Mouse (Mus musculus) G1E (cell line): ENCODE data around the gene Zfp639. TPM values are rescaled to one million over a fixed set of nuclear protein-coding genes. Genes with fewer than 3 reads are reported as not detected.
A peak's percentile ranks its signal among the peaks of the same experiment; 100 is the strongest.

ENCODE experiments used
- ATAC-seq: 2 replicates; pipeline ENCODE4 v1.8.0; 2016; ENCODE audit warnings: mild to moderate bottlenecking; ENCODE audit not compliant: insufficient number of reproducible peaks, poor library complexity, low FRiP score, severe bottlenecking; ENCODE audit errors: extremely low read depth
- DNase-seq: peaks from one replicate; pipeline ENCODE4 v3.0.0; 2012; ENCODE audit warnings: low spot score
- H3K27me3 ChIP-seq: 2 replicates; pipeline ENCODE4 v1.6.1; 2012; ENCODE audit warnings: mild to moderate bottlenecking, low read length, inconsistent platforms; ENCODE audit not compliant: insufficient read depth
- H3K36me3 ChIP-seq: replicated peaks from 2 replicates; pipeline ENCODE3; 2012; ENCODE audit warnings: mild to moderate bottlenecking, inconsistent platforms
- H3K4me1 ChIP-seq: 2 replicates; pipeline ENCODE4 v1.6.1; 2012; ENCODE audit warnings: low read depth, low read length, inconsistent platforms, mixed read lengths; ENCODE audit not compliant: insufficient read depth
- H3K4me3 ChIP-seq: 2 replicates; pipeline ENCODE4 v1.5.1; 2012; ENCODE audit warnings: low read depth, mild to moderate bottlenecking, inconsistent platforms, low read length, moderate library complexity, mixed read lengths
- H3K9me3 ChIP-seq: replicated peaks from 2 replicates; pipeline ENCODE4 v1.6.1; 2012; ENCODE audit warnings: inconsistent platforms
- CTCF ChIP-seq: IDR thresholded peaks from 2 replicates; pipeline ENCODE4 v1.5.1; 2012; ENCODE audit warnings: low read depth, low read length, inconsistent platforms, mixed read lengths
- GATA1 ChIP-seq: IDR thresholded peaks from 2 replicates; pipeline ENCODE4 v1.6.1; 2012; ENCODE audit warnings: borderline replicate concordance, low read length, inconsistent platforms, mixed read lengths
- GATA2 ChIP-seq: IDR thresholded peaks from 2 replicates; pipeline ENCODE4 v1.6.1; 2012; ENCODE audit warnings: low read depth, low read length, inconsistent platforms, borderline replicate concordance
- POLR2AphosphoS5 ChIP-seq: IDR thresholded peaks from 2 replicates; pipeline ENCODE4 v1.6.1; 2012; ENCODE audit warnings: low read depth, low read length, inconsistent platforms; ENCODE audit not compliant: insufficient replicate concordance
- TAL1 ChIP-seq: conservative IDR thresholded peaks from 2 replicates; pipeline ENCODE4 v1.6.1; 2012; ENCODE audit warnings: low read depth, low read length, inconsistent platforms, mixed read lengths
- polyA plus RNA-seq: library from polyadenylated mRNA; stranded (reverse); fragments of >175 nt; gene quantifications from 2 replicates; pipeline ENCODE4 v1.2.3, GENCODE M21; 2012
- total RNA-seq, 2 experiments: library from RNA; stranded (forward) in 1 of 2; stranded (reverse) in 1 of 2; fragments of 200-1000 nt in 1 of 2; fragments of >200 nt in 1 of 2; fragmentation: Nextera tagmentation in 1 of 2; gene quantifications; 2 replicates each; pipeline ENCODE4 v1.2.3; 2014 to 2017

Zfp639 gene
- total RNA-seq (2014; fragmentation: Nextera tagmentation) (90.8 and 97.8 TPM in 2 replicates), total RNA-seq (2017) (67.9 and 69.8 TPM in 2 replicates), polyA plus RNA-seq (6.0 and 7.9 TPM in 2 replicates)

GRCm38 (mm10) chr3:32509496-32510374 lies at the start of gene Zfp639:
Gene Zfp639, plus strand, starts transcription at chr3:32510259.
- TF ChIP-seq POLR2AphosphoS5 = no peak
- peaks cover 11% of the 10 kb centered on the region for H3K27me3 ChIP-seq
- no peak for DNase-seq
- H3K4me1 ChIP-seq = peaks cover 41% of the 10 kb centered on the region
- no peaks in the 10 kb centered on the region for H3K9me3 ChIP-seq
- peak within 1 kb of the TSS; percentile 84 for H3K4me3 ChIP-seq
- ATAC-seq = 0 out of 2 replicates have a peak, but pooled peaks have one; percentile 17
- H3K36me3 ChIP-seq = peaks cover 18% of the 10 kb centered on the region

- no peak for ATAC-seq
- no peaks in the 10 kb centered on the region for H3K9me3 ChIP-seq
- peaks cover 30% of the 10 kb centered on the region for H3K36me3 ChIP-seq
- TF ChIP-seq GATA1 = no peak
- TF ChIP-seq TAL1 = no peak
- TF ChIP-seq POLR2AphosphoS5 = no peak
- no peak for TF ChIP-seq CTCF
- no peak overlapping the region for H3K4me3 ChIP-seq
- H3K4me1 ChIP-seq = no peaks in the 10 kb centered on the region
- H3K27me3 ChIP-seq = no peaks in the 10 kb centered on the region
- DNase-seq = no peak
These were observed 42.7 kb upstream of the Zfp639 start for GRCm38 (mm10) chr3:32467321-32467720.

GRCm38 (mm10) chr3:32468411-32468810 lies 41.6 kb upstream of the Zfp639 start:
- TF ChIP-seq GATA2 (no peak), GATA1 (no peak)
- Histone ChIP-seq H3K9me3 (no peaks in the 10 kb centered on the region), H3K36me3 (peaks cover 20% of the 10 kb centered on the region), H3K4me1 (no peaks in the 10 kb centered on the region), H3K27me3 (peaks cover 5% of the 10 kb centered on the region; the same call in 1 of the 2 replicates), H3K4me3 (no peak overlapping the region)
- ATAC-seq (no peak), DNase-seq (no peak)

GRCm38 (mm10) chr3:32470449-32470848 lies 39.6 kb upstream of the Zfp639 start:
- Histone ChIP-seq H3K27me3 (peaks cover 12% of the 10 kb centered on the region), H3K36me3 (peaks cover 9% of the 10 kb centered on the region), H3K4me3 (no peak overlapping the region), H3K4me1 (no peaks in the 10 kb centered on the region), H3K9me3 (no peaks in the 10 kb centered on the region)
- TF ChIP-seq GATA1 (no peak), GATA2 (no peak), CTCF (no peak), POLR2AphosphoS5 (no peak), TAL1 (no peak)
- no peak for DNase-seq
- no peak for ATAC-seq

- no peak for TF ChIP-seq CTCF
- TF ChIP-seq TAL1 = no peak
- no peak for TF ChIP-seq GATA1
- no peak for TF ChIP-seq GATA2
- TF ChIP-seq POLR2AphosphoS5 = no peak
- ATAC-seq (no peak), DNase-seq (no peak)
- Histone ChIP-seq H3K4me1 (no peaks in the 10 kb centered on the region), H3K27me3 (peaks cover 15% of the 10 kb centered on the region), H3K36me3 (peaks cover 8% of the 10 kb centered on the region), H3K9me3 (no peaks in the 10 kb centered on the region), H3K4me3 (no peak overlapping the region)
These were observed 39.0 kb upstream of the Zfp639 start for GRCm38 (mm10) chr3:32471098-32471497.

GRCm38 (mm10) chr3:32472191-32472900 lies 37.7 kb upstream of the Zfp639 start:
- Histone ChIP-seq H3K4me3 (no peak overlapping the region), H3K36me3 (no peaks in the 10 kb centered on the region), H3K27me3 (peaks cover 15% of the 10 kb centered on the region), H3K4me1 (no peaks in the 10 kb centered on the region), H3K9me3 (no peaks in the 10 kb centered on the region)
- ATAC-seq = no peak
- no peak for DNase-seq
- TF ChIP-seq GATA2 (no peak), GATA1 (no peak), TAL1 (no peak), CTCF (no peak), POLR2AphosphoS5 (no peak)

GRCm38 (mm10) chr3:32473184-32473583 lies 36.9 kb upstream of the Zfp639 start:
- no peak for TF ChIP-seq POLR2AphosphoS5
- no peak for TF ChIP-seq CTCF
- TF ChIP-seq TAL1 = no peak
- TF ChIP-seq GATA1 = no peak
- TF ChIP-seq GATA2 = no peak
- ATAC-seq (no peak), DNase-seq (no peak)
- H3K9me3 ChIP-seq = no peaks in the 10 kb centered on the region
- H3K4me1 ChIP-seq = no peaks in the 10 kb centered on the region
- H3K36me3 ChIP-seq = no peaks in the 10 kb centered on the region
- peaks cover 15% of the 10 kb centered on the region for H3K27me3 ChIP-seq
- no peak overlapping the region for H3K4me3 ChIP-seq
